Mouse (Mus musculus) heart, postnatal 10 days (tissue): ENCODE measurements around the gene Cd276. TPM values are rescaled to one million over a fixed set of nuclear protein-coding genes. Genes with fewer than 3 reads are reported as not detected.
"Not testable (repeated sequence)": the region's sequence is repeated elsewhere in the genome, so short reads cannot be mapped to it uniquely, and the experiment has no call there.

ENCODE experiments used
- DNase-seq, 2 experiments: peaks; one replicate each; pipeline ENCODE4 v3.0.0; 2021
- intact Hi-C: fragments of 180-260 bp; cut with DNase I; formaldehyde crosslinking; loops from one replicate; pipeline ENCODE4 v1.15.1; 2025
- total RNA-seq, 2 experiments: library from RNA; stranded (reverse); gene quantifications; 2 replicates each; pipeline ENCODE4 v1.2.3; 2021

The Cd276 gene
- total RNA-seq: 10 to 100 TPM; 29.8 to 30.6 TPM

DNA sequence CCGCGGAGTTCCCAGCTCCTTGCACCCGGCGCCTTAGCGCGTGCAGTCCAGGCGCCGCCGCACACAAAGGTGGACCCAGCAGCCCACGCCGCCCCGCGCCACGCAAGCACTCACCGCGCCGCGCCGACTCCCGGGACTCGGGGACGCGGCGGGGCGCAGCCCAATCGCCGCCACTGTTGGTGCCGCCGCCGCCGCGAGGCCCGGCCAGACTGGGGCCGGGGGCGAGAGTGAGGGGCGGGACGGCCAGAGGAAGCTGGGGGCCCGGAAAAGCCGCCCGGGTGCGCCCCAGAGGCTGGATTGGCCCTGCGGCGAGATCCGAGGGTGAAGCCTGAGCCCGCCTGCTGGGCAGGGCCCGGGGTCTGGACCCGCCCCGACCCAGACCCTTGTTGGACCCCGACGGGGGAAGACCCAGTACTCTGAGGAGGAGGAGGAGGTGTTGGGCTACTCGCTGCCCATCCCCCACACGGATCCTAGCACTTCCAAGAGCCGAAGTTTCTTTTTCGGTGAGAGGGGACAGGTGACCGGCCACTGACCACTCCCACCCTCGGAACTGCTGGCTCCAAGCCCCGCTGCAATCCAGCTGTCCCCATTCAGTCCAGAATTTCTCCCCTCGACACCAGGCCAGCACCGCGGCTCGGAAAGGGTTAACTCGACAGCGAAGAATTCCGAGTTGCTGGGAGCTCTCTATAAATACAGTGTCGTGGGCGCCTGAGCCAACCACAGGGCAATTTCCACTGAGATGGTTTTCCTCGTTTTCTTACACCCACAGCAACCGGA lies at the start of gene Cd276:
Gene Cd276 (minus strand): TSS at position 530 of the 777 bp plus-strand sequence.
- peak; percentile 83 to 86 for DNase-seq
- intact Hi-C loops: no loop called here

DNA sequence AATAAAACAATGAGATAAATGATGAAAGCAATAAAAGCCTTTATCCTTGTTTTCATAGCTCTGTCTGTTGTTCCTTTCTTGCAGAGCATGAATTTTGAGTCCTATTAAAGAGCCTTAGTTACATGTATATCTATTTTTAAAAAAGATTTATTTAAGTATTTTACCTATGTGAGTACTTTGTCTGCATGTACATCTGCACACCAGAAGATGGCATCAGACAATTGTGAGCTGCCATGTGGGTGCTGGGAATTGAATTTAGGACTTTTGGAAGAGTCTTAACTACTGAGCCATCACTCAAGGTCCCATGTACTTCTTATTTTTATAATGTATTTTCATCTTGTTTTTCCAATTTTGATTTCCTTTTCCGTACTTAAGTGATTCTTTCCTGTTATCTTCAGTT lies 40.1 kb upstream of the Cd276 start:
- no peak for DNase-seq
- intact Hi-C loops: no loop called here

DNA sequence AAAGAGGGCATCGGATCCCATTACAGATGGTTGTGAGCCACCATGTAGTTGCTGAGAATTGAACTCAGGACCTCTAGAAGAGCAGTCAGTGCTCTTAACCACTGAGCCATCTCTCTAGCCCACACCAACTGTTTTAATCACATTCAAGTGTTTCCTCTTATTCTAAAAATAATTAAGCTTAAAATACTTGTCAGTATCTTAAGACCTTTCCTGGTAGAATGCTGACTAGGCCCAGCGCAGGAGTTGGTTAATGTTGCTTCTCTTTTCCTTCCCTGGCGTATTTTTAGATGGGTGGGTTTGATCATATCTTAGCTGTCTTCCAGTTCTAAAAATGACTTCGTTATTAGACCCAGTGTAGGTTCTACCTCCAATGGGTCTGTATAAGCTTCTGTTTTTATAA lies 33.4 kb upstream of the Cd276 start:
- intact Hi-C loops: no loop called here
- no peak for DNase-seq

DNA sequence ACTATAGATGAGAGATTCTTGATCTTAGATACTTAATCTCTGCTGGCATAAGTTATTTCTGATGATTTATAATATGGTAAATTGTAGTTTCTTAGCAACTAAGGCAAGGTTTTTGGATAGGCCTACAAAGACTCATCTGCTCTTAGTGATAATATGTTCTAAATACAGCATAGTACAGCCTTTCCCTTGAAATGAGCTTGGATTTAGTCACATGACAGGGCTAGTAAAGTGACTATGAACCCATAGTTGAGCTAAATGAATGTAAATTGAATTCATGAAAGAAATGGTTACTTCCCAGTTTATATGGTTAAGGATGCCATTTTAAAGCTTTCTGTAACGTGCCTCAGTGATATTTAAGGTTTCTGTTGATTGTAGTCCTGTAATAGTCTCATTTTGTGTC lies 29.1 kb upstream of the Cd276 start:
- intact Hi-C loops: loop anchor here (5.0 kb wide), 1 partner anchor 33 kb away; no protein-coding TSS in a partner anchor
- DNase-seq: no peak

DNA sequence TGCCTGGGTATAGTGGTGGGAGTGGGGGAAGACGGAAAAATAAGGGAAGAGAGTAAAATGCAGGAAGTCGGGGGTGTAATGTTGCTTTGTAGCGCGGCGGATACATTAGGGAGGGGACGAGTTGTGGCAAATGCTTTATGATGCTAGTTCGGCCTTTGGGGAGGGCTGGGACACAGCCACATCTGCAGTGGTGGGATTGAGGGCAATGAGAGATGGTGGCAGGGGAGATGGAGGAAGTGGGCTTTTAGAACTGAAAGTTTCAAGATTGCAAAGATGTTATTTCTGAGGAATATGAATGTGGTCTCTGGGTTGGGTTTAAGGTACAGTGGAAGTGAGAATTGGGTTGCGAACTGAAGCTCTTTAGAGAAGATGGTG lies 28.0 kb upstream of the Cd276 start:
- peak; percentile 41 to 43 for DNase-seq
- intact Hi-C loops: loop anchor here (5.0 kb wide), 1 partner anchor 34 kb away; no protein-coding TSS in a partner anchor

DNA sequence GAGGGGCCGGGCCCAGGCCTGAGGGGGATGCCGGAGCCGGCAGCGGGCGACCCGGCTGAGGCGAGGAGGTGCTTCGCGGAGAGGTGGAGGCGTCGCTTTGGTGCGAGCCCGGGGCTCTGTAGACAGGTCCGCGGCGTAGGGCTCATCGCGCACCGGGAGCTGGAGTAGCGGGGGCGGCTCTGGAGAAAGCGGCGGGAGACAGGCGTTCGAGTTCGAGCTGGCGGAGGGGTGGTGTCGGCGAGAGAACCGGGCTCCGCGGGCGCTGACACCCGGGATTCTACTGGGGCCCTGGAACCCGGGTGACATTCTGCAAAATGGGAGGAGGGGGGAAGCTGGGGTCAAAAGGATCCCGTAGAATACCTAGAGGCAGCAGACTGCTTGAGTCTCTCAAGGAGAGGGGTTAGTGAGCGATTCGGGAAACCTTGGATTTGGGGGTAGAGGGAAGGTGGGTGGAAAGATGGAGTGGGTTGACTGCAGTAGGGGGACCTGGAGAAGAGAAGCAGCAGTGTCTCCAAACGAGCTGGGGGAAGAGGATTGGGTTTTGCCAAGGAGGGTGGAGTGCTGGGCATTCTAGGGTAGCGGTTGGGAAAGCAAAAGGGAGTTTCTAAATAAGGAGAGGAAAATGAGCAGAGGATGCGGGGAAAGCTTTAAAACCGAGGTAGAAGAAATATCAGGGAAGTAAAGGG lies 27.5 kb upstream of the Cd276 start:
- intact Hi-C loops: loop anchor here (5.0 kb wide), 1 partner anchor 35 kb away; no protein-coding TSS in a partner anchor
- DNase-seq: peak; percentile 46 to 76

DNA sequence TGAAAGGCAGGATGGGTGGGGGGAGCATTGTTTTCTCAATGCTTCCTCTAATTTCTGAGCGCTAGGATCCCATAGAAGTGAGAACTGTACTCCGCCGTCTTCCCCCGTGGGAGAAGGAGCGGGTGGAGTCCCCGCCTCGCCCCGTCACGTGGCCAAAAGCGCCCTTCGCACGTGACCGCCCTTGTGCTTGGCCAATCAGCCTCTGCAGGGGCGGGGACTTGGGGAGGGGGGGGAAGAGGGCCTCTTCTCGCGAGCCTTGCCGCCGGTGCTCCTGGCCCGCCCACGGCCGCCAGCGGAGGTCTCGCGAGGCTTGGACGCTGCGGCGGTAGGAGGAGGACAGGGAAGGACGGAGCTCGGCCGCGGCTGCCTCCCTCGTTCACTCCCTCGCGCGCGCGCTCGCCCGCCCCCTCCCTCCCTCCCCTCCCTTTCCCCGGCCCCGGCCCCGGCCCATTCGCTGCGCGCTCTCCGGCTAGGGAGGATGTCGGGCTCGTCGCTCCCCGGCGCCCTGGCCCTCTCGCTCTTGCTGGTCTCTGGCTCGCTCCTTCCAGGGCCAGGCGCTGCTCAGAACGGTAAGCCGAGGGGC lies 26.8 kb upstream of the Cd276 start, which contains the start of gene Nptn:
Gene Nptn (plus strand): TSS at position 283 of the 583 bp plus-strand sequence.
- intact Hi-C loops: loop anchor here (5.0 kb wide), 1 partner anchor 35 kb away; no protein-coding TSS in a partner anchor

DNA sequence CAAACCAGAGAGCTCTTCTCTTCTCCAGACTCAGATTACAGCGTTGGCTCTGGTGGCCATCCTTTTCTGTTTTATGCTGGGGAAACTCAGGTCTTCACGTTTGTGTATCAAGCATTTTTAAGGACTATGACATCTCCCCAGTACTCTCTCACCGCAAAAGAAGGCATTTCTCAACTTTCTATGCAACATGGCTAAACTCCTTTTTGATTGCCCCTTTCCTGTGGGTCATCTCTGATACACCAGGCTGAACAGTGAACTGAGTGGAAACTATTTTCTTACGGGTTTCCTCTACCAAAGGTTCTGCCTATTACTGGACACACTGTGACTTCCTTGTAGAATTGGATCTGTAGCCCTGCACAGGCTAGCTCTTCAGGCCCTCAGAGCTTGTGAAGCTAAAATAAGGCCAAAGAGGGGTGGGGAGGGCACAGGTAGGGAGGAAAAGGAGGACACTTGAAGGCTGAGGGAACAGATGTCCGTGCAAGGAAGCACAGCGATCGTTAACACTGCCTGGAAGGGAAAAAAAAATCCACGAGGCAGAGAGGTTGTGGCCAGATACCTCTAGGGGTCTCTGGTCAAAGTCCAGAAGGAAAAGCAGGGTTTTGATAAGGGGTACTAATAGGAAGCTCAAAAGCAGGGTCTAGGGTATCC lies 26.2 kb upstream of the Cd276 start:
- no peak for DNase-seq
- intact Hi-C loops: loop anchor here (5.0 kb wide), 1 partner anchor 36 kb away; no protein-coding TSS in a partner anchor

More for the DNA sequence above, 26.8 kb upstream of the Cd276 start, which contains the start of gene Nptn:
- DNase-seq: peak; percentile 98

DNA sequence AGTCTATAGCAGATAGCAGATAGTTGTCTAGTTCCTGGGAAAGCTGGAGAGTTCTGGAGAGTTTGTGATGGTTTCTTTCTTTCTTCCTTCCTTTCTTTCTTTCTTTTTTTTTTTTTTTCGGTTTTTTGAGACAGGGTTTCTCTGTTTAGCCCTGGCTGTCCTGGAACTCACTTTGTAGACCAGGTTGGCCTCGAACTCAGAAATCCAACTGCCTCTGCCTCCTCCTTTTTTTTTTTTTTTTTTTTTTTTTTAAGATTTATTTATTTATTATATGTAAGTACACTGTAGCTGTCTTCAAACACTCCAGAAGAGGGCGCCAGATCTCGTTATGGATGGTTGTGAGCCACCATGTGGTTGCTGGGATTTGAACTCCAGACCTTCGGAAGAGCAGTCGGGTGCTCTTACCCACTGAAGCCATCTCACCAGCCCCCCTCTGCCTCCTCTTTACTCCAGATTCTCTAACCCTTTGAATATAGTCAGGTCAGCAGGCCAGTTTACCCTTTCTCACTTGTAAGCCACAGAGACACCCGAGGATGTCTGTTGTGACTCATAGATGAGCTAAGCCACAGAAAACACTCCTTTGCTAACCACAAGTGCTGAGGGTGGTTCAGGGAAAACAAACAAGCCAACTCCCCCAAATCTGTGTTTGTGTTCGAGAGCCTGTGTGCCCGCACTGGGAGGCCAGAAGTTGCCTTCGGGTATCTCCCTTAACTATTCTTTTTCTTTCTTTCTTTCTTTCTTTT lies 25.4 kb upstream of the Cd276 start:
- DNase-seq: not testable (repeated sequence)
- intact Hi-C loops: loop anchor here (5.0 kb wide), 1 partner anchor 37 kb away; no protein-coding TSS in a partner anchor

DNA sequence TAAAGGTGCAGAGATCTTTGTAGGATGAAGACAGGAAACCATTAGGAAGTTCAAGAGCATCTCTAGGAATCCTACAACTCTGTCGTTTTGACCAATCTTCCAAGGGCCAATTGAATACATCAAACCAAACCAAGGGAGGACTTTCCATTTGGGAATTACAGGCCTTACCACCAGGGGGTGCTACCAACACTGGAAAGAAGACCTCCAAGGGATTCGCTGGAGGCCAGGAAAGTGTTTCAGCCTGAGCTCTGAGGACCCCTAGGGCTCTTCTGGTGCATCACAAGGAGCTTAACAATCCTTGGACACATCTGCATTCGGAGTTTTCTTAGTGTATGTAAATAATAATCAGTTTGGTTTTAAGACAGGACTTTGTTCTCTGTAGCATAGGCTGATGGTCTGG lies 23.4 kb upstream of the Cd276 start:
- peak; percentile 91 to 96 for DNase-seq
- intact Hi-C loops: loop anchor here (1.0 to 5.0 kb wide), 4 partner anchors 22 to 294 kb away; no protein-coding TSS in a partner anchor

DNA sequence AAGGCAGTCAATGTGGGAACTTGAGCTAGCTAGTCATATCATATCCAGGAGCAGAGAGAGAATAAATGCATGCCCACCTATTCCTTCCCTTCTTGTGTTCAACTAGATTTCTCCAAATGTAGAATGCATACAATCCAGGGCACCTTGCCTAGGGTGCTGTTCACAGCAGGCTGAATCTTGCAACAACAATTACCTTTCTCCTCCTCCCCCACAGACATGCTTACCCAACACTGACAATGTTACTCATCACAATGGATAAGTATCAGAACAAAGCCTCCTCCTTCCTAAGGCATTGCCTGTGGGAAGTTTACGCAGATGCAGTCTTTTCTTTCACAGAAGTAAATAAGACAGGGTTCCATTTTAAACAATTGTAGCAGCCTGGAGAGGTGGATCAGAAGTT lies 15.8 kb upstream of the Cd276 start:
- intact Hi-C loops: no loop called here

DNA sequence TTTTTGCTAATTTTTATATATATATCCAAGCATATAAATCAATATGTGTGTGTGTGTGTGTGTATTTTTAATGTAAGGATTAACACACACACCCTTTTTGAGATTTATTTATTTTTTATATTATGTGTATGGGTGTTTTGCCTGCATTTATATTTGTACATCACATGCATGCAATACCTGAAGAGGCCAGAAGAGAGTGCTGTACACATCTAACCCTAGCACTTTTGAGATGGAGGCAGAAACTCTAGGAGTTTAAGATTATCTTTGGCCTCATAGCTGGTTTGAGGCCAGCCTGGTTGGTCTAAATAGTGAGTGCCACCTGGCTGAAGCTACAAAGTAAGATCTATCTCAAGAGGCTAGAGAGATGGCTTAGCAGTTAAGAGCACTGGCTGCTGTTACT lies 12.4 kb upstream of the Cd276 start:
- no peak for DNase-seq
- intact Hi-C loops: no loop called here

More for the DNA sequence above, 15.8 kb upstream of the Cd276 start:
- no peak for DNase-seq

DNA sequence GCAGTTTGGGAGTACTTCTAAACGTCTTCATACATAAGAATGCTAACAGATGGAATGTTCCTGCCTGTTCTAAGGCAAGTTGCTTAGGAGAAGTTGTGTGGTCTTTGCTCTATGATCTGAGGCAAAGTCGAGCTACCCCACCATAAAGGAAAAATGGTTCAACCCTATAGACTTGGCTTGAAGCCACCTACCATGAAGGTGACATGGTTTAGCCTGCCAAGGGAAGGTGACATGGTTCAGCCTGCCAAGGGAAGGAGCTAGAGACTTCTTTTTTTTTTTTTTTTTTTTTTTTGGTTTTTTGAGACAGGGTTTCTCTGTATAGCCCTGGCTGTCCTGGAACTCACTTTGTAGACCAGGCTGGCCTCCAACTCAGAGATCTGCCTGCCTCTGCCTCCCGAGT lies 10.7 kb upstream of the Cd276 start:
- intact Hi-C loops, DNase-seq: not testable (repeated sequence)

DNA sequence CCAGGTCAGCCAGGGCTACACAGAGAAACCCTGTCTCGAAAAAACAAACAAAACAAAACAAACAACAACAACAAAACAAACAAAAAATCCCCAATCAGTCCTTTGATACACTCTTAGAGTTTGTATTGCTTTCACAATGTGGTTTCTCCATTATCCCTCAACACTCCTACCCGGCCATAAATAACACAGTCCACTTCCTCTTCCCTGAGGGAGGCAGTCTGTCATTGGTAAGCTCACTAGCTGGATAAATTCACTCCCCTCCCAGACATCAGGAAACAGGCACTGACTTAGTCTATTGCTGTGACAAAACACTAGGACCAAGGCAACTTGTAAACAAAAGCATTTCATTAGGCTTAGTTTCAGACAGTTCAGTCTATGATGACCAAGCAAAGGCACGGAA lies 5.0 kb upstream of the Cd276 start:
- intact Hi-C loops: no loop called here

DNA sequence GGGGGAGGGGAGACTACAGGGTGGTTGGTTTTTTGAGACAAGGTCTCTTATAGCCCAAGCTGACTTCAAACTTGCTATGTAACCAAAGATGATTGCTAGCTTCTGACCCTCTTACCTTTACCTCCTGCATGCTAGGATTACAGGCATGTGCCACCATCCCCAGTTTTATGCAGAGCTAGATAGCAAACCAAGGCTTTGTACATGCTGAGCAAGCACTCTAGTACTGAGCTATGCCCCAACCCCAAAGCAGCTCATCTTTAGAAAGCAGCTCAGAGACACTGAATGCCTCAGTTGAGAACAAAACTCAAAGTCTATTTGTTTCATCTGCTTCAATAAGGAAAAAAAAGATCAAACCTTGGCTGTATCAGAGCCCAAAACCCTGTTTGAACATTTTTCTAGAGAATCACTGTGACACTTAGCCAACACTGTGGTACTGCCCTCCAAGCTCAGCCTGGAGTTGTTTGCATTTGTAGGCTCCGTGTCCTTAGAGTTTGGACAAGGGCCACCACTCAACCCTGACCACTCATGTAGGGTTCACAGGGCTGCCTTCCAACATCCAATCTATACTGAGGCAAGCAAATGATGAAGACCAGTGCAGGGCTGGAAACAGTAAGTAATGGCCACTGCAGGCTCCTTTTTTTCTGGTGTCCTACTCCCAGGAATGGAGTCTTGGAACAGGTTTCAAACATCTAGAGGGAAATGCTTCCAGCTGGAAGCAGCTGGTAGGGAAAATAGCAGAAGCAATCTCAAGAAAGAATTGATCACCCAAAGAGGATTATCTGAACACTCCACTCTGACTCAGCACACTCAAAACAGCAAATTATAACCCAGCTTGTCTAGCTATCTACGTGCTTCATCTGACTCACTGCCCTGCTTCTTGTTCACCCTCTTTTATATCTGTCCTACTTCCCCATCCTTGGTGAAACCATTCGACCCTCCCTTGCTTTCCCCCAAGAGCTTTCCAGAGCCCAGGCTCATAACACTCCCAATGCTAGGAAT lies 2.5 kb upstream of the Cd276 start:
- DNase-seq: no peak
- intact Hi-C loops: loop anchor here (2.0 kb wide), 2 partner anchors 15 to 21 kb away; no protein-coding TSS in a partner anchor

More for the DNA sequence above, 5.0 kb upstream of the Cd276 start:
- DNase-seq: no peak

DNA sequence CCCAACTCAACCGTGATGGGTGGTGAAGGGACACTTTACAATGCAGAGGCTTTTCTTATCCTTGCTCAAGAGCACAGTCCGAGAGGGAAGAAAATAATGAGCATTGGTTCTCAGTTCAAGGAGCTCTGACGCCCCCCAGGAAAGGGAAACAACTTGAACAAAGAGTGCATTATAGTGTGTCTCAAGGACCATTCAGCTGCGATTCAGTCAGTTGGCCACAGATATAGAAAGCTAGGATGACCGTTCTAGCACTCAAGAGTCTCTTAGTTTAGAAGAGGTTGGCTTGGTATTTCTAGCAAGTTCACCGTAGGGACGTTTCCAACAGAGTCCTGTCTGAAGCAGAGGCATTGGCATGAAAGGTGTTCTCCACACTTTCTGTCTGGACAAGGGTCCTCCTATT lies 1.4 kb upstream of the Cd276 start:
- DNase-seq: no peak
- intact Hi-C loops: loop anchor here (2.0 kb wide), 2 partner anchors 14 to 22 kb away; no protein-coding TSS in a partner anchor

DNA sequence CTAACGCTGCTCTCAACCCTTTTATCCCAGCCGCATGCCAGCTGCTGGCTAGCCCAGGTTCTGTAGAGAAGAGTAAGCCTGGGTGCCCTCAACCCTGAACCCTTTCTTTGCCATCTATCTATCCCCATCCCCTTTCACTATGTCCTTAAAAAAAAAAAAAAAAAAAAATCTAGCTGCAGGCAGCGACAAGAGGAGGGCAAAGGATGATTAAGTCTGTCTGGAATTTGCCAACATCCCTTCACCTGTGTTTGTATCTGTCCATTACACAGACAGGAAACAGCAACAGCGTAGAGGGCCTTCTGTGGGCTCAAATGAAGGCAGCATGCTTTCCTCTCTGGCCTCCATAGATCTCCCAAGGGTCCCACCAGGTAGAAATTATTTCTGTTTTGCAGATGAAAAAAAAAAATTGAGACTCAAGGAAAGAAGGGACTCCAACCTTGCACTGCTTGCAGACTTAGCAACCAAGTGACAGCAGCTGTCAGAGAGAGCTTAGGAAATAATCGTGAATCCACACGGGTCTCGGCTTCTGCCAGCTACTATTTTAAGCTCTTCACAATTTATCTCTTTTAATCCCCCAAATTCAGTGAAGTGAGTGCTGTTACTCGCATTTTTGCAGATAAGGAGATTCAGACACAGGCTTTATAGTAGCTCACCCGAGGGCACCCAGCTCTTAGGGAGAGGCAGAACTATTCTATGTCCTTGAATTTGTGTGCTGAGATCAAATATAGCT lies 613 bp upstream of the Cd276 start:
- no peak for DNase-seq
- intact Hi-C loops: loop anchor here (2.0 kb wide), 2 partner anchors 13 to 23 kb away; no protein-coding TSS in a partner anchor
